Mouse (Mus musculus) liver, embryonic 18 days (tissue): ENCODE results near the gene Cldn34b4. TPM values are rescaled to one million over a fixed set of nuclear protein-coding genes. Genes with fewer than 3 reads are reported as not detected.

ENCODE experiments used
- polyA plus RNA-seq: library from polyadenylated mRNA; depleted of rRNA; stranded (reverse); fragments of >200 nt; gene quantifications from 2 replicates; pipeline ENCODE4 v1.2.3, GENCODE M21; 2012; rRNA removed

The Cldn34b4 gene
- polyA plus RNA-seq, result not detected in 2 replicates

GRCm38 (mm10) chrX:76393050-76393449 lies at the start of gene Cldn34b4:
Cldn34b4 (plus strand) TSS chrX:76393350.

Other genes with a start within 250 kb of the Cldn34b4 start
- gene Cldn34b3, start 129.0 kb upstream of the Cldn34b4 start, polyA plus RNA-seq, result not detected in 2 replicates
- gene Cldn34d, start 209.6 kb downstream of the Cldn34b4 start, polyA plus RNA-seq, result not detected in 2 replicates